Mouse (Mus musculus): Measurements from ENCODE around the gene Ss18l2.

The Ss18l2 gene

GRCm38 (mm10) chr9:121759091-121760081 lies 49.3 kb downstream of the Ss18l2 start, which contains the start of gene Zfp651:
Gene Zfp651 (plus strand): TSS chr9:121759330.
- DNase-seq (ENCODE audit: low spot score in 2 of 2): peak in 1 of 2 experiments; percentile 76

DNA sequence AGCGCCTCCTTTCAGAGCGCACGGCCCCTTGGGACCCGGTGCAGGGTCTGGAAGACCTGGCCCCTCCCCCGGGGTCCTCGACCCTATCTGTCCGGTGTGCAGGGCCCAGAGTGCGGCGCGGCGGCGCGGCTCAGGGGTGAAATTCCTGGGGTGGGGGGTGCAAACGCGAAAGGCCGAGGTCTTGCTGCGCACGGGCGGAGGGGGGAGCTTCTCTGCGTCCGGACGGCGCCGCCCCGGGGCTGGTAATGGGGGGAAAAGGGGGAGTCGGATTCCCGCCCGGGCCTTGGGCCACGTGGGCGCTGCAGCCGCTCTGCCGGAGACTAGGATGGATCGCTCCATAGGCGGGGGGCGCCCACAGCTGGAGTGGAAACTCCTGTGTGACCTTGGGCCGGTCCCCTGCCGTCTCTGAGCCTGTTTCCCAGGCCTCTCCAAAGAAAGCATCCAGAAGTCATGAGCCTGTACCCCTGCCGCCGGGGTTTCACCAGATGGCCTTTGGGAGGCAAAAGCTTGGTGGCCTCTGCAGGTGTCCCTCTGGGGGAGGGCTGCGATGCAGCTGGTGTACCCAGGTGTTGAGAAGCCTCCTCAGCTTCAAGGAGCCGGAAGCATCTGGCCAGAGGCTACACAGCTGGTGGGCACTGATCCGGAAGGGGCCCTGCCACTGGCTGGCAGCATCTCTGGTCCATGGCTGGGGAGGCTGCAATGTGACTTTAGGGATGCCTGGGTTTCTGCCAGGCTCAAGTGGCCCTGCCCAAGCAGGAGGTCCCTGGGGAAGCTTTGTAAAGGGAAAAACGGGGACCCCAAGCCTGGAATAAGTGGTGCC lies 50.4 kb downstream of the Ss18l2 start:
- peak in 1 of 2 experiments; percentile 46 for DNase-seq (ENCODE audit: low spot score in 2 of 2)

DNA sequence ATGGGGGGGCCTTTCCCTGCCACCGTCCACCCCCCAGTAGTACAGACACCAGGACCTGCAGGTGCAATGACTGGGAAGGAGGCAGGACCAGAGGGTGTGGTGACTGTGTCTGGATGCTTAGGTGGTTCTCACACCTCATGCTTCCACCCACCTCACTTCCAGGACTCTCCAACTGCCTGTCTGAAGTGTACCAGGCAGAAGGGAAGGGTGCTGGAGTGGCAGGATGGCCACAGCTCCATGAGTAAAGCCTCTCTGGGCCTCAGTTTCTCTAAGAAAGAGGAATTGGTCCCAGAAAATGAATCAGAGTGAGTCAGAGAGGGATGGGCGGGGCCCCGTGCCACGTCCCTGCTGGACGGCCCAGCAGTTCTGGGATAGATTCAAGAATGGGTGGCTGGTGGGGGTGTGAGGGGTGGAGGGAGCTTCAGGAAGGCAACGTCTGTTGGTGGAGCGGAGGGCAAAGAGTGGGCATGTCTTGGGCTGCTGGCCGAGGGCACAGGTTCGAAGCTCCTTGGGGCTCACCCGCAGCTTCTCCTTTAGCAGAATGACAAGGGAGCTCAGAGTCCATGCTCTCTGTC lies 51.0 kb downstream of the Ss18l2 start:
- no peak for DNase-seq (ENCODE audit: low spot score in 2 of 2)

DNA sequence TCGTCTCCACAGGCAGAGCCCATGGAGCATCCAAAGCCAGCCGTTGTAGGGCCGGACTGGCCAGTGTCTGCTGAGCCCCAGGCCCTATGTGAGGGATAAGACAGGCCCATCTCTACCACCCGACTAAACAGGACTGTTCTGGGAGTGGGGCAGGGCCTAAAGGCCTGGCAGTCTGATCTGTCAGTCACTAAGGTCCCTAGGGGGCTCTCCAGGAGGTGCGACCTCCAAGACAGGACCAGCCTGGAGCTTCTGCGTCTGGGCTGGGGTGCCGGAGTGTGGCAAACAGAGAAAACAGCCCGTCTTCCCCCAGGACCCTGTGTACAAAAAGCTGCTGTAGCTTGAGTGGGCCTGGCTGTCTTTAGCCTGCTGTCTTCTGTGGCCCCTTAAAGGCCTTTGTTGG lies 51.7 kb downstream of the Ss18l2 start:
- DNase-seq (ENCODE audit: low spot score in 2 of 2): no peak

DNA sequence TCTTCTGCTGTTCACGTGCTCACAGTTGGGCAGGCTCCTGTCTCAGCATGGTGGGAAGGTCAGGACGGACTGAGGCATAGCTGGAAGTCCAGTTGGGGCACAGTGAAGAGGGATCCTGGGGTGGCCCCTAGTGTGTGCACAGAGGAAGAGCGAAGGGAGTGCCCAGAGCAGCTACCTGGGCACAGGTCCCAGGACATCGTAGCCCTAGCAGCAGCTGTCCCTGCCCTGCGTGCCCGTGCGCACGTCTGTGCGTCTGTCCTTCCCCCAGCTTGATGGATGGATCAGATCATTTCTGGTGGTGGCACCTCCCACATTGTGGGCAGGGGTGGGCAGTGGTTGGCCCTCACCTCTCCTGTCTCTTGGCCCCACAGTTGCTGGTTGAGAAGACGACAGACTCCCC lies 52.1 kb downstream of the Ss18l2 start:
- no peak for DNase-seq (ENCODE audit: low spot score in 2 of 2)

GRCm38 (mm10) chr9:121762761-121763160 lies 52.6 kb downstream of the Ss18l2 start:
- DNase-seq (ENCODE audit: low spot score in 2 of 2): no peak

Measured in left cerebral cortex, adult 9 months (tissue).